Mouse (Mus musculus): ENCODE measurements around the gene Gm17387. TPM values are rescaled to one million over a fixed set of nuclear protein-coding genes. Genes with fewer than 3 reads are reported as not detected.

Gene Gm17387
- not detected in 2 replicates for polyA plus RNA-seq (2014; fragmentation: Nextera tagmentation; extraction: Ambion mirVana)

DNA sequence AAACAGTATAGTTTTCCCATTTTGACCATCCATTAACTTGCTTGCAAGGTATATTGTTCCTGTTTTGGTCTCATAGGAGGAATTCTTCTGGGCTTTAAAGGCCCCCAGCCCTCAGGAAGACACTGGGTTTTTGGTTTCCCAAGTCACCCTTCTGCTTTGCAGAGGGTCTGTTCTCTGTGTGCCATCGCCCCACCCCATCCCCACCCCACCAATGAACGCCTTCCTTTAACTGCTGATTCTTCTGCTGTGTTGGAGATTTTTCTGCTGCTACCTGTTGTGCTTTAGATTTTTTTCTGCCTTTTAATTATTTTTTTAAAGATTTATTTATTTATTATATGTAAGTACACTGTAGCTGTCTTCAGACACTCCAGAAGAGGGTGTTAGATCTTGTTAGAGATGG is at the start of gene Gm17387:
Gene Gm17387 (plus strand): TSS at position 301 of the 400 bp plus-strand sequence.
- 84% methylated on average over 2 of the region's 2 CpGs for WGBS
- Histone ChIP-seq H3K4me1 (replicated peaks; ENCODE audit: control insufficient read depth, insufficient read depth, low read length) (peaks cover 9% of the 10 kb centered on the region; the same call in 1 of the 2 replicates), H3K27ac (ENCODE audit: low read depth, low read length) (no peak within 1 kb of the TSS), H3K36me3 (ENCODE audit: control insufficient read depth, insufficient read depth, low read length) (no peaks in the 10 kb centered on the region), H3K27me3 (ENCODE audit: control insufficient read depth, insufficient read depth, low read length) (no peaks in the 10 kb centered on the region), H3K9me3 (ENCODE audit: control insufficient read depth, low read length) (no peaks in the 10 kb centered on the region), H3K4me3 (ENCODE audit: low read depth, low read length) (no peak within 1 kb of the TSS), H3K4me2 (ENCODE audit: low read depth, low read length, severe bottlenecking) (no peak within 1 kb of the TSS), H3K9ac (ENCODE audit: low read length) (no peak within 1 kb of the TSS)
- no peak for DNase-seq (ENCODE audit: low spot score)
- no peak for ATAC-seq (replicated peaks; ENCODE audit: low FRiP score)

DNA sequence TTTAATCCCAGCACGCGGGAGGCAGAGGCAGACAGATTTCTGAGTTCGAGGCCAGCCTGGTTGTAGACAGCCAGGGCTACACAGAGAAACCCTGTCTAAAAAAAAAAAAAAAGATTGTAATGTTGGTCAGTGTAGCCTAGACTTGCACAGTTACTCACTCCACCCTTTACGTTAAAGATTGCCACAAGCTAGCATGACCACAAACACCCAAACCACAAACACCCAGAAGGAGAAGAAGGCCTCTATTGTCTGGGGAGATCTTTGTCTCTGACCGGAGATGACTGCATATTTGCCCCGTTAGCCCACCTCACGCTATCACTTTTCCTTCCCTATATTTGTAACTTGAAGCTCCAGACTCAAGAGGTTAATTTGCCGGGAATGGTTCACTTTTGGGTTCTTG is 47.2 kb upstream of the Gm17387 start:
- Histone ChIP-seq H3K4me2 (ENCODE audit: low read depth, low read length, severe bottlenecking) (no peak overlapping the region), H3K9ac (ENCODE audit: low read length) (no peak overlapping the region), H3K27ac (ENCODE audit: low read depth, low read length) (no peak overlapping the region), H3K27me3 (ENCODE audit: control insufficient read depth, insufficient read depth, low read length) (no peaks in the 10 kb centered on the region), H3K9me3 (ENCODE audit: control insufficient read depth, low read length) (no peaks in the 10 kb centered on the region; the same call in 1 of the 2 replicates), H3K36me3 (ENCODE audit: control insufficient read depth, insufficient read depth, low read length) (no peaks in the 10 kb centered on the region), H3K4me1 (replicated peaks; ENCODE audit: control insufficient read depth, insufficient read depth, low read length) (no peaks in the 10 kb centered on the region), H3K4me3 (ENCODE audit: low read depth, low read length) (no peak overlapping the region)
- ATAC-seq (replicated peaks; ENCODE audit: low FRiP score) = no peak
- DNase-seq (ENCODE audit: low spot score) = no peak
- WGBS = 90% methylated on average over 8 of the region's 8 CpGs

DNA sequence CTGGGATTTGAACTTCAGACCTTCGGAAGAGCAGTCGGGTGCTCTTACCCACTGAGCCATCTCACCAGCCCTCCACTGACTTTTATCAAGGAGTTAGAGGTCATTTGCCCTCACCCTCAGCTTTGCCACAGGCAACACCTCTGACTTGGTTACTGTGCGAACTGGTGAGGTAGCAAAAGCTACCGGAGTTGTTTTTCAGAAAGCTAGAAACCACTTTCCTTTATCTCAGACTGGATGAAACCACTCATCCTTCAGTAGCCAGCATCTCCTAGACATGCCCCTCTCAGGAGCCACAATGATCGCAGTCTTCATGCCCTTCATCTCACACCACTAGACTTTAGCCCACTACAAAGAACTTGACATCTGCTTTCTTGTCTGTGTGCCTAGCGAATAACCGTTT is 46.0 kb upstream of the Gm17387 start:
- DNase-seq (ENCODE audit: low spot score) = no peak
- 93% methylated on average over 7 of the region's 7 CpGs for WGBS
- no peak for ATAC-seq (replicated peaks; ENCODE audit: low FRiP score)

DNA sequence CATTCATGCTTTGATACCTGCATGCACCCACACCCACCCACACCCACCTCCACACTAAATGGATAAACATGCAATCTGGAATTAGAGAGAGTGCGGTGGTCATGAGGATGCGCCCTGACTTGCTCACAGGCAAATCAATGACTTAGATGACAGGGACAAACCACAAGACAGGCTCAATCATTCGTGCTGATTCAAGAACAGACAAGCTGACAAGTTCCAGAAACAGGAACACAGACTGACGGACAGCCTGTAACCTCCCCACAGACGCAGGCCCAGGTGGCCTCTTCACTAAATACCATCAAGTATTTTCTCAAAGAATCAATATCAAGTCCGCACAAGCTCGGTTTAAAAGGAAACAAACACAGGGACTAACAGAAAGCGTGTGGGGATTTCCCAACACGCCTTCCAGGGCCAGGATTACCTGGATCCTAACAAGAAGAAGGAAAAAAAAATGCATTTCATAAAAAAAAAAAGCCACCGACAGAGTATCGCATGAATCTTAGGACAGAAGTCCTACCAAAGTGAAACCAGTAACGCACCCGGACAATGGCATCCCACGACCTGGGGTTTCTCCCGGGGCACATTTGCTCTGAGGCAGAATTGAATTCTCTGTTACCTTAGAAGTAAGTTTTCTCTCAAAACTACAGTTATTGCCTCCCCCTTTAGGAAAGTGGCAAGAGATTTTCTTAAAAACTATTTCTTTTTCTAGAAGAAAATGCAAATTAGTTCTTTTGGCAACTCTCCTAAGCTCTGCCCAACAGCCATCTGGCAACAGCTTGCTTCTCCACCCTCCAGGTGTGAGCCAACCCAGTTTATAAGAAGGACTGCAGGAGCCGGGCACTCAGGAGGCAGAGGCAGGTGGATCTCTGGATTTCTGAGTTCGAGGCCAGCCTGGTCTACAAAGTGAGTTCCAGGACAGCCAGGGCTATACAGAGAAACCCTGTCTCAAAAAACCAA is 41.5 kb upstream of the Gm17387 start:
- no peak overlapping the region for H3K27ac ChIP-seq (ENCODE audit: low read depth, low read length)
- H3K4me2 ChIP-seq (ENCODE audit: low read depth, low read length, severe bottlenecking) = no peak overlapping the region
- H3K4me1 ChIP-seq (replicated peaks; ENCODE audit: control insufficient read depth, insufficient read depth, low read length) = no peaks in the 10 kb centered on the region
- H3K4me3 ChIP-seq (ENCODE audit: low read depth, low read length) = no peak overlapping the region
- no peaks in the 10 kb centered on the region for H3K36me3 ChIP-seq (ENCODE audit: control insufficient read depth, insufficient read depth, low read length)
- no peak for ATAC-seq (replicated peaks; ENCODE audit: low FRiP score)
- 89% methylated on average over 17 of the region's 17 CpGs for WGBS
- DNase-seq (ENCODE audit: low spot score) = no peak
- no peak overlapping the region for H3K9ac ChIP-seq (ENCODE audit: low read length)
- H3K9me3 ChIP-seq (ENCODE audit: control insufficient read depth, low read length) = no peaks in the 10 kb centered on the region; the same call in 1 of the 2 replicates
- H3K27me3 ChIP-seq (ENCODE audit: control insufficient read depth, insufficient read depth, low read length) = no peaks in the 10 kb centered on the region

More for the DNA sequence above, 46.0 kb upstream of the Gm17387 start:
- H3K4me3 ChIP-seq (ENCODE audit: low read depth, low read length) = no peak overlapping the region
- H3K9me3 ChIP-seq (ENCODE audit: control insufficient read depth, low read length) = no peaks in the 10 kb centered on the region; the same call in 1 of the 2 replicates
- no peak overlapping the region for H3K9ac ChIP-seq (ENCODE audit: low read length)
- H3K27ac ChIP-seq (ENCODE audit: low read depth, low read length) = no peak overlapping the region
- H3K4me1 ChIP-seq (replicated peaks; ENCODE audit: control insufficient read depth, insufficient read depth, low read length) = no peaks in the 10 kb centered on the region
- H3K36me3 ChIP-seq (ENCODE audit: control insufficient read depth, insufficient read depth, low read length) = no peaks in the 10 kb centered on the region
- H3K27me3 ChIP-seq (ENCODE audit: control insufficient read depth, insufficient read depth, low read length) = no peaks in the 10 kb centered on the region
- H3K4me2 ChIP-seq (ENCODE audit: low read depth, low read length, severe bottlenecking) = no peak overlapping the region

DNA sequence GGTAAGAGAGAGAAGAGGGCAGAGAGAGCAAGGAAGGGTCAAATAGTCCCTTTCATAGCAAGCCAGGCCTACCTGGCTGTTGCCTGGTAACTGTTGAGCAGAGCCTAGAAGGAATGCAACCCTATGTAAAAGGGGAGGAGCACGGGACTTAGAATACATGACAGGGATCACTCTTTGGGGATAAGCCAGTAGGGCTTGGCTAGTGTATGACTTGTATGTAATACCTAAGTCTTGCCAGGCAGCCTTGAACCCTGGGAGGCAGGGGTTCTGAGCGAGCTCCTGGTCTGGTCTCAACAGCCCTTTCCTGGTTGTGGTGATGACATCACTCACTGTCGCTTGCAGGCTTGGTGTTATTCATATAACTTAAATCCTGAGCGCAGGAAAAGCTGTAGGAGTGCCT is 39.9 kb upstream of the Gm17387 start:
- ATAC-seq (replicated peaks; ENCODE audit: low FRiP score) (no peak), DNase-seq (ENCODE audit: low spot score) (no peak)
- Histone ChIP-seq H3K27ac (ENCODE audit: low read depth, low read length) (no peak overlapping the region), H3K4me3 (ENCODE audit: low read depth, low read length) (no peak overlapping the region), H3K36me3 (ENCODE audit: control insufficient read depth, insufficient read depth, low read length) (no peaks in the 10 kb centered on the region), H3K4me2 (ENCODE audit: low read depth, low read length, severe bottlenecking) (no peak overlapping the region), H3K9me3 (ENCODE audit: control insufficient read depth, low read length) (no peaks in the 10 kb centered on the region; the same call in 1 of the 2 replicates), H3K9ac (ENCODE audit: low read length) (no peak overlapping the region), H3K4me1 (replicated peaks; ENCODE audit: control insufficient read depth, insufficient read depth, low read length) (no peaks in the 10 kb centered on the region), H3K27me3 (ENCODE audit: control insufficient read depth, insufficient read depth, low read length) (no peaks in the 10 kb centered on the region)
- WGBS = 75% methylated on average over 4 of the region's 4 CpGs

DNA sequence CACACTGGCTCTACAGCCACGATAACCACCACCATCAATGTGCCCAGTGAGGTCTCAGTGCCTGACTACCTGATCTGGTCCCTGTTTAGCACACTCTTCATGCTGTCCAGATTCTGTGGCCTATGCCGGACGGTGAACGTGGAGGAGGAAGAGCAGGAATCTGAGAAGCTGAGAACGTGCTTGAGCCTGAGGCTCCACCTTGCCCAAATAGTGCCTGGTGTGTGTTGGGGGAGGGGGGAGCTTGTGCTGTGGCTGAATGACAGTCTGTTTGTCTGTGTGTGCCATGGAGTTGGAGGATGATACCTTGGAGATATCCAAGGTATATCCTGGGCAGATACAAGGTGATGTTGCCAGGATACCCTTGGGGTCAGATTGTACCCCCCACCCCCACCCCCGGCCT is 38.7 kb upstream of the Gm17387 start:
- Histone ChIP-seq H3K9me3 (ENCODE audit: control insufficient read depth, low read length) (no peaks in the 10 kb centered on the region; the same call in 1 of the 2 replicates), H3K4me2 (ENCODE audit: low read depth, low read length, severe bottlenecking) (no peak overlapping the region), H3K27ac (ENCODE audit: low read depth, low read length) (no peak overlapping the region), H3K9ac (ENCODE audit: low read length) (no peak overlapping the region), H3K36me3 (ENCODE audit: control insufficient read depth, insufficient read depth, low read length) (no peaks in the 10 kb centered on the region), H3K27me3 (ENCODE audit: control insufficient read depth, insufficient read depth, low read length) (no peaks in the 10 kb centered on the region), H3K4me1 (replicated peaks; ENCODE audit: control insufficient read depth, insufficient read depth, low read length) (no peaks in the 10 kb centered on the region), H3K4me3 (ENCODE audit: low read depth, low read length) (no peak overlapping the region)
- DNase-seq (ENCODE audit: low spot score) (no peak), ATAC-seq (replicated peaks; ENCODE audit: low FRiP score) (no peak)
- 70% methylated on average over 6 of the region's 6 CpGs for WGBS

DNA sequence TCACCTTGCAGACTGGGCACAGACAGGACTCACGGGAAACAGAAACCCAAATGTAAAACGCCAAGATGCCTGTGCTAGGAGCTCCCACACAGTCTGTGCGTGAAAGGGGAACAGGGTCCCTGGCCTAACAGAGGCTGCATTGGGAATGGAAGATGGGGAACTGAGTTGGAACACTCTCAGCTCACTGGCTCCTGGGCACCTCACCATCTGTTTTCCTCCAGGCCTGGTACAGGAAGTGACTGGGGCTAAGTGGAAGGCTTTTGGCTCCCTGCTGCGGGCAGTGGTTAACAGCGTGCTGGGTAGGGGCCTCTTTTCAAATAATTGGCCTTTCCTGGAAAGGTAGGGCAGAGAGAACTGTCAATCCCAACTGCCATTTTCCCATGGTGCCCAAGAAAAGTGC is 38.3 kb upstream of the Gm17387 start:
- Histone ChIP-seq H3K36me3 (ENCODE audit: control insufficient read depth, insufficient read depth, low read length) (no peaks in the 10 kb centered on the region), H3K27me3 (ENCODE audit: control insufficient read depth, insufficient read depth, low read length) (no peaks in the 10 kb centered on the region), H3K4me1 (replicated peaks; ENCODE audit: control insufficient read depth, insufficient read depth, low read length) (no peaks in the 10 kb centered on the region), H3K4me3 (ENCODE audit: low read depth, low read length) (no peak overlapping the region), H3K9me3 (ENCODE audit: control insufficient read depth, low read length) (no peaks in the 10 kb centered on the region; the same call in 1 of the 2 replicates), H3K9ac (ENCODE audit: low read length) (no peak overlapping the region), H3K27ac (ENCODE audit: low read depth, low read length) (no peak overlapping the region), H3K4me2 (ENCODE audit: low read depth, low read length, severe bottlenecking) (no peak overlapping the region)
- no peak for DNase-seq (ENCODE audit: low spot score)
- 80% methylated on average over 5 of the region's 5 CpGs for WGBS
- no peak for ATAC-seq (replicated peaks; ENCODE audit: low FRiP score)

DNA sequence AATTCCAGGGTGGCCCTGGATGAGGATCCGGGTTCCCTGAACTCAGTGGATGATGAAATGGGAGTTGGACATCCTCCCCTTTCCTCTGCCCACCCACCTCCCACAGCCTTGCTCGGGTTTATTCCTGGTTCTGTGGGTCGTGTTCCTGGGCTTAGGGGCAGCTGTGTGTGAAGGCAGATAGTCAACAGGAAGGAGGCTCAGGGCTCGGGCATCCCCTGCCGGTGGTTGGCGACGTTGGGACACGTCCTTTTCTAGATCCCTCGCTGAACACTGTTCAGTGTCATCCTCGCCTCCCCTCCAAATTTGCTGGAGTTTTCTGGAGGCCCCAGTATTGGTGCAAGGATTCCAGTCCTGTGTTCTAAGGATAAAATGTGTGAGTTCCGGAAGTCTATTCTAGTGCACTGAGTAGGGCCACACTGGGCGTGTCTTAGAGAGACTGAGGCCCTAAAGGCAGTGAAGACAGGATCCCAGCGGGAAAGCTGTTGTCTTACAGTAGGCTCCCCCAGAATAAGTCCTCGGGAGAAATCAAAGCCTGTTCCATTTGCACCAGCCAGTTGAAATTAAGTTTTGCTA is 37.7 kb upstream of the Gm17387 start:
- ATAC-seq (replicated peaks; ENCODE audit: low FRiP score) (no peak), DNase-seq (ENCODE audit: low spot score) (no peak)
- H3K36me3 ChIP-seq (ENCODE audit: control insufficient read depth, insufficient read depth, low read length) = no peaks in the 10 kb centered on the region
- no peak overlapping the region for H3K4me3 ChIP-seq (ENCODE audit: low read depth, low read length)
- no peak overlapping the region for H3K4me2 ChIP-seq (ENCODE audit: low read depth, low read length, severe bottlenecking)
- WGBS = 91% methylated on average over 14 of the region's 14 CpGs
- no peak overlapping the region for H3K9ac ChIP-seq (ENCODE audit: low read length)
- no peaks in the 10 kb centered on the region for H3K9me3 ChIP-seq (ENCODE audit: control insufficient read depth, low read length)
- H3K27ac ChIP-seq (ENCODE audit: low read depth, low read length) = no peak overlapping the region
- H3K4me1 ChIP-seq (replicated peaks; ENCODE audit: control insufficient read depth, insufficient read depth, low read length) = no peaks in the 10 kb centered on the region
- H3K27me3 ChIP-seq (ENCODE audit: control insufficient read depth, insufficient read depth, low read length) = no peaks in the 10 kb centered on the region

All from forebrain, embryonic 11.5 days (tissue).